Mouse (Mus musculus) stomach, postnatal 0 days (tissue): ENCODE measurements around the gene Lrch1. TPM values are rescaled to one million over a fixed set of nuclear protein-coding genes. Genes with fewer than 3 reads are reported as not detected.

Experiments used
- ATAC-seq: fragments of 200-750 bp; cut with Nextera tagmentation; 2 replicates; pipeline ENCODE4 v1.8.0; 2017; ENCODE audit not compliant: low FRiP score, low TSS enrichment
- DNase-seq: peaks from one replicate; pipeline ENCODE4 v3.0.0-alpha.2; 2016; ENCODE audit warnings: low spot score
- H3K27ac ChIP-seq: fragments of 300-500 bp; sonication (generic); replicated peaks from 2 replicates; pipeline ENCODE4 v1.5.1; 2014; ENCODE audit warnings: mild to moderate bottlenecking, control low read depth
- H3K27me3 ChIP-seq: fragments of 300-500 bp; sonication (generic); 2 replicates; pipeline ENCODE4 v1.6.1; 2014; ENCODE audit warnings: low read length; ENCODE audit not compliant: control insufficient read depth, insufficient read depth
- H3K36me3 ChIP-seq: fragments of 300-500 bp; sonication (generic); 2 replicates; pipeline ENCODE4 v1.6.1; 2014; ENCODE audit warnings: low read length, mixed read lengths; ENCODE audit not compliant: control insufficient read depth, insufficient read depth
- H3K4me1 ChIP-seq: fragments of 300-500 bp; sonication (generic); replicated peaks from 2 replicates; pipeline ENCODE4 v1.6.1; 2014; ENCODE audit warnings: antibody characterized with exemption; ENCODE audit not compliant: control insufficient read depth, insufficient read depth
- H3K4me2 ChIP-seq: fragments of 300-500 bp; sonication (generic); replicated peaks from 2 replicates; pipeline ENCODE4 v1.6.1; 2014; ENCODE audit warnings: low read depth, mild to moderate bottlenecking, control low read depth, moderate library complexity
- H3K4me3 ChIP-seq: fragments of 300-500 bp; sonication (generic); 2 replicates; pipeline ENCODE4 v1.5.1; 2014; ENCODE audit warnings: low read depth, low read length, control low read depth
- H3K9ac ChIP-seq: fragments of 300-500 bp; sonication (generic); 2 replicates; pipeline ENCODE4 v1.6.1; 2014; ENCODE audit warnings: mild to moderate bottlenecking, low read length, control low read depth, mixed read lengths
- H3K9me3 ChIP-seq: fragments of 300-500 bp; sonication (generic); 2 replicates; pipeline ENCODE4 v1.6.1; 2016; ENCODE audit warnings: low read length; ENCODE audit not compliant: control insufficient read depth
- CTCF ChIP-seq: IDR thresholded peaks from 2 replicates; pipeline ENCODE4 v1.5.1; 2016; ENCODE audit warnings: antibody characterized with exemption, low read depth, mild to moderate bottlenecking, moderate library complexity
- EP300 ChIP-seq: optimal IDR thresholded peaks from 2 replicates; pipeline ENCODE3; 2016; ENCODE audit warnings: antibody characterized with exemption
- WGBS: fragments of 180-500 bp; shearing (Covaris S2); extraction: QIAGEN DNeasy Blood & Tissue Kit; methylation state at CpG from one replicate; pipeline ENCODE4 v1.1.7; 2014; 5-methylcytosine and 5-hydroxymethylcytosine counted together
- polyA plus RNA-seq: library from polyadenylated mRNA; unstranded; fragments of >200 nt; fragmentation: Nextera tagmentation; extraction: Ambion mirVana; gene quantifications from 2 replicates; pipeline ENCODE4 v1.2.1, GENCODE M21; 2015

Gene Lrch1
- polyA plus RNA-seq, 1 experiment from 2014 or later: 11.7 TPM

DNA sequence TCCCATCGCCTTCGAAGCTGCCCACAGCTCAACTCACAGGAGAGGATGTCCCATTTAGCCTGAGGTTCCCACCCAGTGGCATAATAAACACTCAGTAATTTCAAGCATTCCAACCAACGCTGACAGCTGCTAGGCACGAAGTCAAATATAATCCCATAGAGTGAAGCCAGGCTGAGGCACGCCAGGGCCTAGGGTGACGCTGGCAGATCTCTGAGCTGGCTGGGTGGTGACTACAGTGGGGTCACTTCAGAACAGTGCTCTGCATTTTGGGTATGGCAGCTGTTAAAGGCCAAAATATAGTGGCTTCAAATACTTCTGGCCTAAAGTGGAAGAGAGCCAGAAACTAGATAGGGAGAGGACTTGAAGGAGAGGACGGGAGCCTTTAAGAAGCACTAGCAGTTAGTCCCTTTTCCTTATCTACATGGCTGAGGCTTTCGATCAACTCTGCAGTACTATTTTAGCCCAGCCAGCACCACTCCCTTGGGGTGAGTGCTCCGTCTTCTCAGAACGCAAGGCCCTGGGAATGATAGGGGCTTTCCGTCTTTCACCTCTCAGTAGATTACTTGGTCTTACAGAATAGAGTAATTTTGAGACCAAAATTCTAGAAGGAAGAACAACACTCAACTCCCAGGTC, 127.4 kb downstream of the Lrch1 start:
- Histone ChIP-seq H3K9me3 (no peaks in the 10 kb centered on the region), H3K4me1 (no peaks in the 10 kb centered on the region; the same call in 1 of the 2 replicates), H3K9ac (no peak overlapping the region), H3K4me2 (no peak overlapping the region), H3K27ac (no peak overlapping the region; the same call in 1 of the 2 replicates), H3K36me3 (peaks cover 7% of the 10 kb centered on the region; the same call in 1 of the 2 replicates), H3K27me3 (no peaks in the 10 kb centered on the region), H3K4me3 (no peak overlapping the region)
- ATAC-seq (peak; percentile 38; the same call in 1 of the 2 replicates), DNase-seq (no peak)
- WGBS: 57% methylated on average over 11 of the region's 11 CpGs
- TF ChIP-seq EP300: no peak
- TF ChIP-seq CTCF: no peak

DNA sequence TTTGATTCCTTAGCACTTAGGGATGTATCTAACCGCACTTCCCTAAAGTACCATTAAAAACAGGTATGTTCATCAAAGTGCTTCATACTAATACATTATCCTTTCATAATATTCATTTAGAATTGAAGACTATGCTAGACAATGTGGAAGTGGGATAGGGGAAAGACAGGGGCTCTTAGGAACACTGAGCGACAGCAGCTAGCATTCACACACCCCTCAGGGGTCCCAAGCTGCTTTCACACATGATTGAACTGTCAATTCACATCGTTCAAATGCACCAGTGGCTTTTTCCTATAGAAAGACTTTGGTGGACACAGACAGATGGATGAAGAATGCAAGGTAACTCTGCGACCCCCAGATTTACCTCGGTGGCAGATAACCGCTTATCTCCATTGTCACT, 131.0 kb downstream of the Lrch1 start:
- Histone ChIP-seq H3K9me3 (no peaks in the 10 kb centered on the region), H3K4me3 (no peak overlapping the region), H3K4me1 (no peaks in the 10 kb centered on the region; the same call in 1 of the 2 replicates), H3K4me2 (no peak overlapping the region), H3K27ac (no peak overlapping the region), H3K9ac (no peak overlapping the region), H3K27me3 (no peaks in the 10 kb centered on the region), H3K36me3 (peaks cover 7% of the 10 kb centered on the region; the same call in 1 of the 2 replicates)
- TF ChIP-seq CTCF: no peak
- TF ChIP-seq EP300: no peak
- 88% methylated on average over 6 of the region's 6 CpGs for WGBS
- no peak for ATAC-seq
- DNase-seq: no peak

DNA sequence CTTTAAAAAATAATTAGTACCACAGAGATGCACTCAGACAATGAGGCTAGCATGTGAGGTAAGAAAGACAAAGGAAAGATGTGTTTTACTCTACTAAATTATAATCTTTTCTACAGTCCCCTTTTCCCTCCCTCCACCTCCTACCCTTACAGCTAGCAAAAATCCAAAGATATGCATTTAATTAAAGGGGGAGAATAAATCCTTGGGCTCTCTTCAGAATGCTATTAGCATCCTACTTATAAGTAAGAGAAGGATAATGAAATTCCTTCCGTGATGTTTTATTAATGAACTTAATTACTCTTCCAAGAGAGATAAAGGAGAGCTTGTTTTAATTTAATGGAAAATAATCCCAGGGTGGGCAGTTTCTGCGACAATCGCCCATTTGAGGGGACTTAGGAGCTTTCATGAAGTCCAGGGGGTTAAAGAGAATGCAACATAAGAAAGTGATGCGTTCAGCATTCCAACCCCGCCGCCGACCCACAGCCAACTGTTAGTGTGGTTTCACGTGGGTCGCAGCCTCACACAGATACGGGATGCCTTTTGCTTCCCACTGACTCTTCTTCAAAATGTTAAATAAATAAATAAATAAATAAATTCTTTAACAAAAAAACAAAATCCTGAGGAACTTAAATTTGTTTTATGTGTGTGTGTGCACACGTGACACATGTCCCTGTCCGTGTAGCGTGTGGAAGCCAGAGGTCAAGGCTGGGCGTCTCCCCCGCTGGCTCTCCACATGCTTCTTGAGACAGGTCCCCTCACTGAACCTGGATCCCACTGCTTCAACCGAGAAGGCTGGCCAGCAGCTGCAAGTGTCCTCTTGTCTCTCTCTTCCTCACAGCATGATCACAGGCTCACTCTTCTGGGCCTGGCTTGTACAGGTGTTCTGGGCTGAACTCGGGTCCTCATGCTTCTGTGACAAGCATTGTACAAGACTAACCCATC, 132.6 kb downstream of the Lrch1 start:
- DNase-seq (no peak), ATAC-seq (no peak)
- peaks cover 15% of the 10 kb centered on the region; the same call in 1 of the 2 replicates for H3K36me3 ChIP-seq
- H3K4me1 ChIP-seq: no peaks in the 10 kb centered on the region; the same call in 1 of the 2 replicates
- TF ChIP-seq CTCF (no peak), EP300 (no peak)
- H3K9me3 ChIP-seq: no peaks in the 10 kb centered on the region
- WGBS: 90% methylated on average over 17 of the region's 17 CpGs
- H3K27me3 ChIP-seq: no peaks in the 10 kb centered on the region
- H3K4me2 ChIP-seq: no peak overlapping the region
- no peak overlapping the region for H3K27ac ChIP-seq
- H3K9ac ChIP-seq: no peak overlapping the region
- H3K4me3 ChIP-seq: no peak overlapping the region

DNA sequence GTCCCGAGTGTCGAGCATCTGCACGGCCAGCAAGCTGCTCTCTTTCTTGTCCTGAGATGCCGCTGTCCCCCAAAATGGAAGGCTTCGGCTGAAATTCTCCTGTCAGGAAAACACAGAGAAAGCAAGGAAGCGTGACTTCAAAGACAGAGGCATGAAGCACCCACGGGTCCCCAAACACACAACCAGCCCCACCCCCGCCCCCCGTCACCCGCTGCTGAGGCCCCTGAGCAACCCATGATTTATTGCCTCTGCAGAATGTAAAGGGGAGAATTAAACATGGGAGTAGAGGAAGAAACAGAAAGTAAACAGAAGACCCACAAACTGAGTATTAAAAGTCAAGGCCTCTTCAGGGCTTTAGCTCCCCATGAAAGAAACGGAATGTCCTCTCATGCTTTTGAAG, 136.1 kb downstream of the Lrch1 start:
- Histone ChIP-seq H3K4me3 (no peak overlapping the region), H3K27ac (no peak overlapping the region), H3K36me3 (peaks cover 20% of the 10 kb centered on the region; the same call in 1 of the 2 replicates), H3K4me1 (no peaks in the 10 kb centered on the region), H3K4me2 (no peak overlapping the region), H3K27me3 (no peaks in the 10 kb centered on the region), H3K9me3 (no peaks in the 10 kb centered on the region), H3K9ac (no peak overlapping the region)
- ATAC-seq (no peak), DNase-seq (no peak)
- 50% methylated on average over 11 of the region's 11 CpGs for WGBS
- TF ChIP-seq CTCF: no peak
- no peak for TF ChIP-seq EP300

DNA sequence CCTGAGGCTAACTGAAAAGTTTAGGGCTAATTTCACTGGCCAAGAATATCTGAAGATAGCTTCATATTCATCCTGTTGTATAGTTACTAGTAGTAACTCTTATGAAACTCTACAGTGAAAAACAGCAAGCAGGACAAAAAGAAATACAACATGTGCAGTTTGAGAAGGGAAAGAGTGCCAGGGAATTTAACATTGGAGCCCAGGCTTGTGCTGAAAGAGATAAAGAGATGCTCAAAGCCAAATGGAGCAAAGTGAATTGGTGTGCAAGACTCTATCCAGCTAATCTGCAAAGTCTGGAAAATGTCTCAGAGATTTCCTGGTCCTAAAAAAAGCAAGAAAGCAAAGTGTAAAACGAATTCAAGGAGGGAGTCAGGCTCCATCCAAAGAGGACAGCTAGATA, 145.7 kb downstream of the Lrch1 start:
- Histone ChIP-seq H3K27ac (no peak overlapping the region), H3K9ac (no peak overlapping the region), H3K4me1 (no peaks in the 10 kb centered on the region), H3K4me3 (no peak overlapping the region), H3K36me3 (peaks cover 31% of the 10 kb centered on the region), H3K4me2 (no peak overlapping the region), H3K9me3 (no peaks in the 10 kb centered on the region), H3K27me3 (no peaks in the 10 kb centered on the region)
- TF ChIP-seq EP300 (no peak), CTCF (no peak)
- 69% methylated on average over 1 of the region's 1 CpGs for WGBS
- ATAC-seq (no peak), DNase-seq (no peak)
